Mouse (Mus musculus) intestine, embryonic 15.5 days (tissue): Measurements from ENCODE around the gene Sorcs2. TPM values are rescaled to one million over a fixed set of nuclear protein-coding genes. Genes with fewer than 3 reads are reported as not detected.

Source experiments
- ATAC-seq: fragments of 200-750 bp; cut with Nextera tagmentation; 2 replicates; pipeline ENCODE4 v1.8.0; 2017; ENCODE audit warnings: moderate TSS enrichment, moderate library complexity
- H3K27ac ChIP-seq: fragments of 300-500 bp; sonication (generic); 2 replicates; pipeline ENCODE4 v1.5.1; 2015; ENCODE audit warnings: mild to moderate bottlenecking, inconsistent platforms
- H3K27me3 ChIP-seq: fragments of 300-500 bp; sonication (generic); replicated peaks from 2 replicates; pipeline ENCODE4 v1.6.1; 2015; ENCODE audit warnings: inconsistent platforms
- H3K36me3 ChIP-seq: fragments of 300-500 bp; sonication (generic); 2 replicates; pipeline ENCODE4 v1.6.1; 2015; ENCODE audit warnings: inconsistent platforms
- H3K4me1 ChIP-seq: fragments of 300-500 bp; sonication (generic); replicated peaks from 2 replicates; pipeline ENCODE4 v1.6.1; 2015; ENCODE audit warnings: inconsistent platforms
- H3K4me2 ChIP-seq: fragments of 300-500 bp; sonication (generic); replicated peaks from 2 replicates; pipeline ENCODE4 v1.6.1; 2015; ENCODE audit warnings: mild to moderate bottlenecking, inconsistent platforms
- H3K4me3 ChIP-seq: fragments of 300-500 bp; sonication (generic); replicated peaks from 2 replicates; pipeline ENCODE4 v1.5.1; 2015; ENCODE audit warnings: inconsistent platforms
- H3K9ac ChIP-seq: fragments of 300-500 bp; sonication (generic); 2 replicates; pipeline ENCODE4 v1.6.1; 2015; ENCODE audit warnings: inconsistent platforms
- H3K9me3 ChIP-seq: fragments of 300-500 bp; sonication (generic); 2 replicates; pipeline ENCODE4 v1.6.1; 2016; ENCODE audit warnings: inconsistent platforms
- WGBS: fragments of 180-500 bp; shearing (Covaris S2); methylation state at CpG from one replicate; pipeline ENCODE4 v1.1.7; 2015; 5-methylcytosine and 5-hydroxymethylcytosine counted together
- polyA plus RNA-seq: library from polyadenylated mRNA; unstranded; fragments of >200 nt; fragmentation: Nextera tagmentation; extraction: Ambion mirVana; gene quantifications from 2 replicates; pipeline ENCODE4 v1.2.1, GENCODE M21; 2015

Sorcs2 gene
- polyA plus RNA-seq, 1 experiment from 2014 or later = 9.6 TPM

DNA sequence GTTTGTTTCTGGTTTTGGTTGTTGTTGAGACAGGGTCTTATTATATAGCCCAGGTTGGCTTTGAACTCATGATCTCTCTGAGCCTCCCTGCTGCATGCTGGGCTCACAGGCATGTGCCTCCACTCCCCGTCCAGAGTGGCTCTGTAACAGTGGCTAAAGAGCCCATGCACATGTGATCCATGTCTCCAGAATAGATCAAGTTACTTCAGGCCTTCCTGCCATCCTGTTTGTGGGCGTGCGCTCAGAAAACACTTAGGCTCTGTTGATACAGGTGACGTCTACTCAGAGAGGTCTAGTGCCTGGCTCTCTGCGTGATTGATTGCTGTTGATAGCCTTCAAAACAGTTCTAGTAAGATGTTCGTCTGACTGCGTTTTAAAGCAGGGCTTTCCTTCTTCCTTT, 425.2 kb downstream of the Sorcs2 start:
- no peak for ATAC-seq
- Histone ChIP-seq H3K36me3 (peaks cover 13% of the 10 kb centered on the region), H3K4me2 (no peak overlapping the region), H3K9me3 (no peaks in the 10 kb centered on the region), H3K27me3 (no peaks in the 10 kb centered on the region), H3K4me3 (no peak overlapping the region), H3K4me1 (peaks cover 31% of the 10 kb centered on the region), H3K27ac (peak overlapping the region; percentile 84; the same call in 1 of the 2 replicates), H3K9ac (no peak overlapping the region)
- 52% methylated on average over 7 of the region's 7 CpGs for WGBS

DNA sequence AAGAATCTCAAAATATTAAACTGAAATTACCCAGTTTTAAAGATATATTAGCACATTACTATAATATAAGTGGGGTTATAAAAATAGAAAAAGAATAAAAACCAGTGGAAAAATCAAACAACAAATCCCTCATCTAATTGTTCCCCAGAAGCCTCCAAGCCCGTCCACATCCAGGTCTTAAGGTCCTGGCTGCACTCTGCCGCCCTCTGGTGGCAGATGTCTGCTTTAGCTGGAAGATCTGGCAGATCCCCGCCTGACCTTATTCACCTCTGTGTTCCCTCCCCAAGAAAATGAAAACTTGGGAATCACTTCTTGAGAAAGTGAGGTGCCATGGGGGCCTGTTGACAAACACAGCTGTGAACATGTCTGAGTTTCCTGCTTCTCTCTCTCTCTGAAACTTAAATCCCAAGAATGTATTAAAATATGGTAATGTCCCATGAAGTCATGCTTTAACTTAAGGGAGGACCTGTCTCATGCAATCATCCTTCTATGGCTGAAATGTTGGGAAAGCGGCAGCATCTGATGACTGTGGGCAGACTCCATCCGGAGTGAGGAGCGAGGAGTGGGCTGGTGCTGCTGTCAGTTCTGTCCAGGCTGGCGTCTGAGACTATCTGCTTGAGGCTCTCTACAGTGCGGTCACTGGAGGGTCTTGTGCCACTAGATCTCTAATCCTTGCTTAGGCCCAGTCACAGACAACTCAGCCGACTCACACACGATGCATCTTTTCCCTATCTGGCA, 425.9 kb downstream of the Sorcs2 start:
- no peak overlapping the region for H3K4me3 ChIP-seq
- no peak overlapping the region for H3K4me2 ChIP-seq
- H3K27ac ChIP-seq = no peak overlapping the region
- no peaks in the 10 kb centered on the region for H3K27me3 ChIP-seq
- 62% methylated on average over 10 of the region's 10 CpGs for WGBS
- no peak for ATAC-seq
- H3K4me1 ChIP-seq = peaks cover 31% of the 10 kb centered on the region
- no peak overlapping the region for H3K9ac ChIP-seq
- H3K36me3 ChIP-seq = peaks cover 6% of the 10 kb centered on the region; the same call in 1 of the 2 replicates
- H3K9me3 ChIP-seq = no peaks in the 10 kb centered on the region

DNA sequence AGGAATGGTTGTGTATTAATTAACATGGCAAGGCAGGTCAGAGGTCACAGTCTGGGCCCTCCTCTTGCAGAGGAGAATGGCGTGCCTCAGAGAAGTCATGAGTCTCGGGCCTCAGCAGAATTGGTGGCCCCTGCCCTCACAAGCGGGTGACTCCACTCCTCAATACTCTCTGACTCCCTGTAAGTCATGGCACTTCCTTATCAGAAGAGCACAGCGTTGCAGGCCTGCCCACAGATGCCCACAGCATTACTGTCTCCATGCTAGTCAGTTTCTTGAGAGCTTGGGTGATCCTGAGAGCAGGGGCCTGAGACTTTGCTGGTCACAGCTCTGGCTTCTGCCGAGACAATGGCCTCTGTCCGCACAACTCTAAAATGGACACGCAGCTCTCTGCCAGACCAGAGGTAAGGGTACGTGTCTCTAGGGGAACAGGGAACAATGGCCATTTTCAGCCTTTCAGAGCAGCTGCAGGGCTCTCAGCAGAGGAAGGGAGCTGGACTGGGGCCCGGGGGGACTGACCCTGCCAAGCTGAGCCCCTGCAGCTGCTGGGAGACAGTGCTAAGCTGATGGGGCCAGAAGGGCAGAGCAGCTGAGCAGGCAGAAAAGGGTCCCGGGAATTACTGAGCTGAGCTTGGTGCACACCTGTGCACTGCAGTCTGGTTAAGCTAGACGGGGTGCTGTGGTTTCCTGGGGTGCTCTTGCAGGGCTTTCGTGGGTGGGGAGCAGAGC, 427.4 kb downstream of the Sorcs2 start:
- Histone ChIP-seq H3K4me1 (peaks cover 31% of the 10 kb centered on the region), H3K9me3 (no peaks in the 10 kb centered on the region), H3K9ac (no peak overlapping the region), H3K27me3 (no peaks in the 10 kb centered on the region), H3K4me2 (no peak overlapping the region), H3K27ac (no peak overlapping the region; the same call in 1 of the 2 replicates), H3K36me3 (no peaks in the 10 kb centered on the region), H3K4me3 (no peak overlapping the region)
- ATAC-seq = peak; percentile 45
- WGBS = 55% methylated on average over 12 of the region's 12 CpGs

DNA sequence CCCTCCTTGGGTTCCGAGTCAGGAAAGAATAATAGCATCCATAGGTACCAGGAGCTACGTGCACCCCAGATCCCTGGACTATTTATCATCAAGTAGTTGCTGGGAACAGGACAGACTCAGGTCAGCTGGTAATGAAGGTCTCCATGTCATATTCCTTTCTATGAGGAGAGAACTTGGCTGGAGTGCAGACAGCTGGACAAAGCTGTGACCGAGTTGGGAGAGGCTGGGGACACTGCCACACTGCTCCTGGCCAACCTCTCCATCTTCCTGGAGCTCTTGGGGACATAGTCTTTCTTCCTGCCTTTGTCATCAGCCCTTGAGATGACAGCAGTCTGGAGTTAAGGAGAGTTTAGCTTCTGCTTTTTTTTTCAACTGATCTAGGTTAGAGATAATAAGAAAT, 428.1 kb downstream of the Sorcs2 start:
- H3K4me2 ChIP-seq = no peak overlapping the region
- H3K4me1 ChIP-seq = peaks cover 30% of the 10 kb centered on the region
- no peak overlapping the region for H3K4me3 ChIP-seq
- no peaks in the 10 kb centered on the region for H3K27me3 ChIP-seq
- 59% methylated on average over 3 of the region's 3 CpGs for WGBS
- H3K9me3 ChIP-seq = no peaks in the 10 kb centered on the region
- ATAC-seq = no peak
- H3K36me3 ChIP-seq = no peaks in the 10 kb centered on the region
- H3K27ac ChIP-seq = no peak overlapping the region
- H3K9ac ChIP-seq = no peak overlapping the region

Other genes with a start within 250 kb of the Sorcs2 start
- 0.05 and 0.06 TPM in 2 replicates for gene Psapl1, start 194.1 kb downstream of the Sorcs2 start, polyA plus RNA-seq
- 71.7 and 72.7 TPM in 2 replicates for gene Grpel1, start 66.9 kb upstream of the Sorcs2 start, polyA plus RNA-seq
- 1.8 and 1.9 TPM in 2 replicates for gene Tada2b, start 86.1 kb upstream of the Sorcs2 start, polyA plus RNA-seq
- 0.19 and 0.33 TPM in 2 replicates for gene Ccdc96, start 86.4 kb upstream of the Sorcs2 start, polyA plus RNA-seq
- 30.0 and 30.3 TPM in 2 replicates for gene Tbc1d14, start 195.1 kb upstream of the Sorcs2 start, polyA plus RNA-seq